Comparison of ENCODE assay signal across 15 mouse cellular contexts in genomic region chr17:31486616-31487198, GRCm38 (mm10). TPM values are rescaled to one million over a fixed set of nuclear protein-coding genes. Genes with fewer than 3 reads are reported as not detected.
DNase-seq lines count a peak whose midpoint lies in the region; ATAC-seq and TF ChIP-seq lines count a peak whose summit lies in the region.
"Had no signal": no experiment of that assay in that cellular context is flagged by ENCODE, and none has a peak within 500 bp of the region (broad histone marks: within the 10 kb centered on the region; RNA-seq: fewer than 3 reads in every experiment).

No protein-coding gene starts in this region.

- no peaks in the 10 kb centered on the region for H3K9me3 ChIP-seq in forebrain, embryonic 12.5 days
- H3K9me3 ChIP-seq in hindbrain, postnatal 0 days (ENCODE audit: low read length), result no peaks in the 10 kb centered on the region
- H3K9me3 ChIP-seq in neural tube, embryonic 15.5 days (replicated peaks), result no peaks in the 10 kb centered on the region
- H3K9me3 ChIP-seq: embryonic facial prominence, embryonic 15.5 days; limb, embryonic 12.5 days had no signal

- no peak for TF ChIP-seq CTCF in hindbrain, postnatal 0 days (IDR thresholded peaks at IDR 0.05; ENCODE audit: low read depth)

- DNase-seq in frontal cortex, postnatal 25 days (ENCODE audit: low spot score in 2 of 2), result no peak
- peak; percentile 41 for DNase-seq in hindbrain, postnatal 0 days (ENCODE audit: low spot score)
- DNase-seq in lung, postnatal 25 days (ENCODE audit: low spot score), result no peak
- no peak for DNase-seq in spleen, adult 18-20 months
- no peak for DNase-seq in yolk sac, embryonic 10.5 days (ENCODE audit: low spot score)
- DNase-seq: cerebellum, adult 2 months; heart, postnatal 14 days; kidney, adult 11 months; lung, adult 18-20 months; thymus, postnatal 14 days had no signal

- WGBS in forebrain, embryonic 12.5 days, result 66% methylated on average over 10 of the region's 10 CpGs
- 68% methylated on average over 10 of the region's 10 CpGs for WGBS in hindbrain, postnatal 0 days
- 47% methylated on average over 10 of the region's 10 CpGs for WGBS in neural tube, embryonic 15.5 days

- no peak overlapping the region for H3K4me3 ChIP-seq in forebrain, embryonic 12.5 days (replicated peaks)
- H3K4me3 ChIP-seq in hindbrain, postnatal 0 days (ENCODE audit: low read length), result no peak overlapping the region
- H3K4me3 ChIP-seq in neural tube, embryonic 15.5 days (replicated peaks), result no peak overlapping the region
- H3K4me3 ChIP-seq: embryonic facial prominence, embryonic 15.5 days; limb, embryonic 12.5 days had no signal

- H3K9ac ChIP-seq in forebrain, embryonic 12.5 days, result no peak overlapping the region
- no peak overlapping the region; the same call in 1 of the 2 replicates for H3K9ac ChIP-seq in hindbrain, postnatal 0 days (replicated peaks; ENCODE audit: low read length)
- H3K9ac ChIP-seq in neural tube, embryonic 15.5 days (replicated peaks), result no peak overlapping the region
- H3K9ac ChIP-seq: embryonic facial prominence, embryonic 15.5 days; limb, embryonic 12.5 days had no signal

- 0 out of 2 replicates have a peak, but pooled peaks cover 2% of the 10 kb centered on the region for H3K27me3 ChIP-seq in forebrain, embryonic 12.5 days
- no peaks in the 10 kb centered on the region for H3K27me3 ChIP-seq in hindbrain, postnatal 0 days (ENCODE audit: insufficient read depth, low read length)
- H3K27me3 ChIP-seq in neural tube, embryonic 15.5 days (replicated peaks), result no peaks in the 10 kb centered on the region
- H3K27me3 ChIP-seq: embryonic facial prominence, embryonic 15.5 days; limb, embryonic 12.5 days had no signal

- H3K27ac ChIP-seq in forebrain, embryonic 12.5 days, result 0 out of 2 replicates have a peak overlapping the region, but pooled peaks have one; percentile 9
- peak overlapping the region; percentile 62 for H3K27ac ChIP-seq in hindbrain, postnatal 0 days
- peak overlapping the region; percentile 54 for H3K27ac ChIP-seq in neural tube, embryonic 15.5 days (replicated peaks)
- H3K27ac ChIP-seq: embryonic facial prominence, embryonic 15.5 days; limb, embryonic 12.5 days had no signal

- H3K4me2 ChIP-seq in forebrain, embryonic 12.5 days, result no peak overlapping the region
- H3K4me2 ChIP-seq in hindbrain, postnatal 0 days (ENCODE audit: low read depth, low read length), result no peak overlapping the region
- H3K4me2 ChIP-seq in neural tube, embryonic 15.5 days, result no peak overlapping the region
- H3K4me2 ChIP-seq: embryonic facial prominence, embryonic 15.5 days; limb, embryonic 12.5 days had no signal

- peak; percentile 55; the same call in 1 of the 2 replicates for ATAC-seq in frontal cortex, adult (ENCODE audit: low TSS enrichment)
- no peak for ATAC-seq in forebrain, embryonic 12.5 days (ENCODE audit: low FRiP score)
- peak; percentile 58 for ATAC-seq in hindbrain, postnatal 0 days
- no peak for ATAC-seq in neural tube, embryonic 15.5 days (ENCODE audit: low FRiP score)

- H3K36me3 ChIP-seq in forebrain, embryonic 12.5 days (replicated peaks), result no peaks in the 10 kb centered on the region
- no peaks in the 10 kb centered on the region for H3K36me3 ChIP-seq in hindbrain, postnatal 0 days (ENCODE audit: insufficient read depth, low read length)
- no peaks in the 10 kb centered on the region for H3K36me3 ChIP-seq in neural tube, embryonic 15.5 days
- H3K36me3 ChIP-seq: embryonic facial prominence, embryonic 15.5 days; limb, embryonic 12.5 days had no signal

- peaks cover 13% of the 10 kb centered on the region; the same call in 1 of the 2 replicates for H3K4me1 ChIP-seq in forebrain, embryonic 12.5 days
- H3K4me1 ChIP-seq in hindbrain, postnatal 0 days (ENCODE audit: insufficient read depth, low read length), result no peaks in the 10 kb centered on the region
- H3K4me1 ChIP-seq in neural tube, embryonic 15.5 days, result peaks cover 13% of the 10 kb centered on the region
- H3K4me1 ChIP-seq: embryonic facial prominence, embryonic 15.5 days had no signal

RNA-seq across cellular contexts. Expression of gene Wdr4, which starts 33.1 kb away (rescaled TPM):
- 43.2 and 45.6 TPM in 2 replicates for polyA plus RNA-seq in forebrain, embryonic 12.5 days (2016; fragmentation: Nextera tagmentation; extraction: Ambion mirVana)
- 50.9 and 56.5 TPM in 2 replicates for total RNA-seq in hindbrain, postnatal 0 days (2014; rRNA removed)
- 26.3 and 26.8 TPM in 2 replicates for polyA plus RNA-seq in hindbrain, postnatal 0 days (2015; fragmentation: Nextera tagmentation; extraction: Ambion mirVana)
- 32.7 and 34.2 TPM in 2 replicates for polyA plus RNA-seq in neural tube, embryonic 15.5 days (2015; fragmentation: Nextera tagmentation; extraction: Ambion mirVana)

RNA-seq across cellular contexts. Expression of gene Ndufv3, which starts 33.2 kb away (rescaled TPM):
- polyA plus RNA-seq in forebrain, embryonic 12.5 days (2016; fragmentation: Nextera tagmentation; extraction: Ambion mirVana), result 248 TPM in 2 replicates
- total RNA-seq in hindbrain, postnatal 0 days (2014; rRNA removed), result 226 and 267 TPM in 2 replicates
- polyA plus RNA-seq in hindbrain, postnatal 0 days (2015; fragmentation: Nextera tagmentation; extraction: Ambion mirVana), result 562 and 575 TPM in 2 replicates
- polyA plus RNA-seq in neural tube, embryonic 15.5 days (2015; fragmentation: Nextera tagmentation; extraction: Ambion mirVana), result 435 and 492 TPM in 2 replicates

Comparison
In these comparisons a context has a peak if more than half of its experiments do, and no peak if none do; other contexts are left out.
1. ATAC-seq: peak in frontal cortex, adult (single experiment) and hindbrain, postnatal 0 days (single experiment); none in forebrain, embryonic 12.5 days (single experiment) and neural tube, embryonic 15.5 days (single experiment).
2. H3K27ac ChIP-seq: peak in every context shown above with its lines; median percentile 62 in hindbrain, postnatal 0 days; 54 in neural tube, embryonic 15.5 days; 9 in forebrain, embryonic 12.5 days.